Mouse (Mus musculus) ES-E14 (cell line): ENCODE measurements at regions not wholly inside any gene's neighbourhood (a gene's known extent, or its start where the extent isn't known, plus 50 kb on each side); places are given as distances from the start of the nearest gene placed in this dataset.
"Not testable (repeated sequence)": the region's sequence is repeated elsewhere in the genome, so short reads cannot be mapped to it uniquely, and the experiment has no call there.

ENCODE experiments used
- DNase-seq: peaks from one replicate; pipeline ENCODE4 v3.0.0-alpha.2; 2013; ENCODE audit warnings: low read depth, low spot score
- H3K27ac ChIP-seq: 2 replicates; pipeline ENCODE4 v1.5.1; 2012; ENCODE audit warnings: low read depth, mild to moderate bottlenecking, low read length, moderate library complexity, mixed read lengths; ENCODE audit not compliant: poor library complexity, insufficient read depth, severe bottlenecking
- H3K36me3 ChIP-seq: 2 replicates; pipeline ENCODE4 v1.6.1; 2012; ENCODE audit warnings: mild to moderate bottlenecking, low read length, moderate library complexity, mixed read lengths; ENCODE audit not compliant: control insufficient read depth, poor library complexity, insufficient read depth, severe bottlenecking
- H3K4me1 ChIP-seq, 2 experiments: fragments of 150-350 bp in 1 of 2; sonication (generic) in 1 of 2; 2 replicates each; pipeline ENCODE4 v1.6.1; 2012; ENCODE audit warnings: low read length in 2 of 2, mild to moderate bottlenecking in 1 of 2, mixed read lengths in 1 of 2; ENCODE audit not compliant: control insufficient read depth in 2 of 2, insufficient read depth in 2 of 2, poor library complexity in 1 of 2
- H3K4me3 ChIP-seq, 2 experiments: fragments of 150-350 bp in 1 of 2; sonication (generic) in 1 of 2; 2 replicates each; pipeline ENCODE4 v1.5.1; 2012; ENCODE audit warnings: low read length in 2 of 2, low read depth in 1 of 2, mild to moderate bottlenecking in 1 of 2, mixed read lengths in 1 of 2; ENCODE audit not compliant: insufficient read depth in 1 of 2, poor library complexity in 1 of 2, severe bottlenecking in 1 of 2
- H3K9ac ChIP-seq: 2 replicates; pipeline ENCODE4 v1.6.1; 2012; ENCODE audit warnings: low read depth, mild to moderate bottlenecking, low read length, mixed read lengths; ENCODE audit not compliant: poor library complexity, insufficient read depth, severe bottlenecking
- H3K9me3 ChIP-seq: fragments of 150-350 bp; sonication (generic); 2 replicates; pipeline ENCODE4 v1.6.1; 2012; ENCODE audit warnings: low read depth, mild to moderate bottlenecking, low read length; ENCODE audit not compliant: control insufficient read depth, insufficient read depth
- CHD2 ChIP-seq: IDR thresholded peaks from 2 replicates; pipeline ENCODE4 v1.6.1; 2014; ENCODE audit warnings: mild to moderate bottlenecking, low read depth, low read length, inconsistent platforms
- HCFC1 ChIP-seq: IDR thresholded peaks from 2 replicates; pipeline ENCODE4 v1.6.1; 2012; ENCODE audit warnings: low read length, inconsistent platforms, borderline replicate concordance; ENCODE audit not compliant: insufficient read depth
- MAFK ChIP-seq: IDR thresholded peaks from 2 replicates; pipeline ENCODE4 v1.6.1; 2014; ENCODE audit warnings: mild to moderate bottlenecking, low read depth, low read length, inconsistent platforms; ENCODE audit not compliant: insufficient read depth
- ZC3H11A ChIP-seq: IDR thresholded peaks from 2 replicates; pipeline ENCODE4 v1.6.1; 2012; ENCODE audit warnings: low read depth, mild to moderate bottlenecking, inconsistent platforms, low read length, borderline replicate concordance
- ZNF384 ChIP-seq: IDR thresholded peaks from 2 replicates; pipeline ENCODE4 v1.6.1; 2012; ENCODE audit warnings: low read depth, low read length, inconsistent platforms
- in situ Hi-C, 2 experiments: fragments of 600-800 bp; cut with MboI; formaldehyde crosslinking; loops; one replicate each; pipeline ENCODE4 v1.15.1; 2025; ENCODE audit warnings: low sequenced_read_pairs in 2 of 2, inconsistent platforms in 1 of 2; ENCODE audit not compliant: unreplicated experiment in 2 of 2

DNA sequence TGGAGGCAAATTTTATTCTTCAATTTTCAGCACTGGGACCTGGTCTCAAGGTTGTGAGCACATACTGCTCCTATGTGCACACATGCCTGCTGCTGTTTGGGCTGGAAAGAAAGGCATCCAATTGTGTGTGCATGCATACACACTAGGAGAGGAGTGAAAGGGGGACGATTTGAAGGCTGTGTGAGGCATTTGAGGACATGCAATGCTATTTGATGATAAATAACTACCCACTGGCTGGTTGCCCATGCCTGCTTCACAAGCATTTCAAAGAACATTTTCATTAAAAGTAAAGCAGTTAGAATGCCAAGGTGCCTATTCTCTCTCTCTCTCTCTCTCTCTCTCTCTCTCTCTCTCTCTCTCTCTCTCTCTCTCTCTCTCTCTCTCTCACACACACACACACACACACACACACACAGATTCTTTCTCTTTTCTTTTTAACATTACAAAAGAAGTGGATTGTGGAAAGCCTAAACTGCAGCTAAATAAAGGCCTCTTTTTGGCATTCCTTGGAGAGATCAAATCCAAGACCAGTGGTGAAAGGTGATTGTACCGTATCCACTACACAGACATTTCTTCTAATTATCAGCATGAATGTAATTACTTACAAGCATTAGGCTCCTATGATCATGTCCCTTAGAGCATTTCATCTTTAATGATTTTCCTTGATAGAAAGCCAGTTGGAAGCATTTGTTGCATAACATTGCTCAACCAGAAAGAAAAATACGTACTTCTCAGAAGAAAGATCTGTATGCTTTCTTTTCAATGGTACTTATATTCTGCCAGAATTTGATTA, 160.7 kb downstream of the Brms1l start:
- no peak for DNase-seq

DNA sequence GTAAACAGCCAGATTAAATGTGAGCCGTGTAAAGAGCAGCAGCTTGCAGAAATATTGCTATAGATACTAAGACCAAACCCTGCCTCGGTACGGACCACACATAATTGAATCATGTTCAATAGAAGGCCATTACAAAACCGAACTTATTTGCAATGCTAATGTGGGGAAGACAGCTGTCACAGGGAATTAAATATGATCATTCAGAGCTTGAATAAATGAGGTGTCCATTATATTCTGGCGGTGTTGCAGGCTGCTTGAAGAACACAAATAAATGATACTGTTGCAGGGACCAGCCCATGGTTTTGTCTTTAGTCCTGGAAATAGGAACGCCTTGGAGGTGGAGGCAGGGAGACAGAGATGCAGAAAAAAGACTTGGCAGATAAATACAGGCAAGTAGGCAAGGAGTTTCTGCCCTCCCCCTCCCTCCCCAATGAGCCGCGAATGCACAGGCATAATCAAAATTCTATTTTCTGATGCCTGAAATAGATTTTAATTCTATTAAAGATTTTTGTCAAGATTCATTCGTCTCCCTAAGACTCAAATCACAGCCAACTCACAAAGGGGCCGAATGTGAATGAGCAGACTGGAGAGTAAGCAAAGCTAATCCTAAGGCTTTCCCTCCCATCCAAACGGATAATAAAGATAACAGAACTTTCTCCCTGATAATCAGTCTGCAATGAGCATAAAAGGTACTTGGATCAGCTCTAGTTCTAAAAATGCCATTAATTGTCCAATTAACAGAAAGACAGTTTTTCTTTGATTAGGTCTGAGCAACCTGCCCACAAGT, 147.6 kb downstream of the Brms1l start:
- TF ChIP-seq ZC3H11A (no peak), MAFK (no peak), HCFC1 (no peak), ZNF384 (no peak), CHD2 (no peak)
- in situ Hi-C loops: no loop called here
- no peak overlapping the region for H3K27ac ChIP-seq
- no peak overlapping the region for H3K9ac ChIP-seq
- DNase-seq: no peak
- no peaks in the 10 kb centered on the region for H3K36me3 ChIP-seq
- no peaks in the 10 kb centered on the region for H3K4me1 ChIP-seq
- H3K9me3 ChIP-seq: no peaks in the 10 kb centered on the region
- H3K4me3 ChIP-seq: no peak overlapping the region

More for the DNA sequence above, 160.7 kb downstream of the Brms1l start:
- H3K9me3 ChIP-seq: no peaks in the 10 kb centered on the region
- no peaks in the 10 kb centered on the region for H3K4me1 ChIP-seq
- no peak for TF ChIP-seq ZC3H11A
- no peak for TF ChIP-seq HCFC1
- no peak for TF ChIP-seq MAFK
- no peak for TF ChIP-seq ZNF384
- TF ChIP-seq CHD2: no peak
- H3K9ac ChIP-seq: no peak overlapping the region
- in situ Hi-C loops: no loop called here
- H3K36me3 ChIP-seq: no peaks in the 10 kb centered on the region
- H3K4me3 ChIP-seq: no peak overlapping the region
- no peak overlapping the region for H3K27ac ChIP-seq

DNA sequence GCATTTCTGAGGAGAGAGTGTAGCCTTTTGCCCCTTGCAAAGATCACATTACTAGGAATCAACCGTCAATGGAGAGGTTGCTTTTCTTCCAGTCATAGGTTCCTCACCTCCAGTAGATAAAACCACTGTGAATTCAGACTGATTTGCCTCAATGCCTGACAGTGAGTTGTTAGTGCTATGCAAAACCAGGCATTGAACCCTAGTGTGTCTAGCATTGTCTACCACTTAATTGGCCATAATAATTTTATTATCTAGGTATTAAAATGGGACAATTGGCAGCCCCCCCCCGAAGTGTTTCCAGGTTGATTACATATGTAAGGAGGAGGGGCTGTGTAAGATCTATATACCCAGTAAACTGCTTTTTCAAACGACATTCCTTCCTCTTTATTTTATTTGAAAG, 147.0 kb downstream of the Brms1l start:
- H3K4me1 ChIP-seq: no peaks in the 10 kb centered on the region
- no peak overlapping the region for H3K4me3 ChIP-seq
- H3K27ac ChIP-seq: no peak overlapping the region
- in situ Hi-C loops: no loop called here
- no peak for DNase-seq
- TF ChIP-seq ZNF384 (no peak), HCFC1 (no peak), MAFK (no peak), CHD2 (no peak), ZC3H11A (no peak)
- H3K36me3 ChIP-seq: no peaks in the 10 kb centered on the region
- no peak overlapping the region for H3K9ac ChIP-seq
- H3K9me3 ChIP-seq: no peaks in the 10 kb centered on the region

DNA sequence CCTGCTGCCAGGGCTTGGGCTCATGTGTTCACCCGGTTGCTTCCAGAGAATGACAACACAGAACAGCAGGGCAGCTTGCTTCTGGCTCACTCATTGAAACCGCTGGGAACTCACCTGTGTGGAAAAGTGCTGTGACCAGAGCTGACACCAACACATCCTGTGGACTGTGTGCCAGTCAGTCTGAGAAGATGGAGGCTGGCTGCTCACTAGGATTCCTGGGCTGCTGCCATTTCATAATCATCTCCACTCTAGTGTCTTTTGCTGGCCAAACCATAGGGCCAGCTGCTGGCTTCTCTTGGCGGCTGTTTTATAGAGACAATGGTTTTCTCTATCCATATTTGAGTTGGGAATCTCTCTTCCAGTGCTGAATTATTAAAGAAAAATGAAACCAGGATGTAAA, 138.1 kb downstream of the Brms1l start:
- TF ChIP-seq ZNF384 (no peak), MAFK (no peak), CHD2 (no peak), HCFC1 (no peak), ZC3H11A (no peak)
- H3K27ac ChIP-seq: no peak overlapping the region
- H3K9me3 ChIP-seq: no peaks in the 10 kb centered on the region
- no peaks in the 10 kb centered on the region for H3K36me3 ChIP-seq
- no peak for DNase-seq
- H3K9ac ChIP-seq: no peak overlapping the region
- in situ Hi-C loops: no loop called here
- H3K4me1 ChIP-seq: no peaks in the 10 kb centered on the region
- H3K4me3 ChIP-seq: no peak overlapping the region

DNA sequence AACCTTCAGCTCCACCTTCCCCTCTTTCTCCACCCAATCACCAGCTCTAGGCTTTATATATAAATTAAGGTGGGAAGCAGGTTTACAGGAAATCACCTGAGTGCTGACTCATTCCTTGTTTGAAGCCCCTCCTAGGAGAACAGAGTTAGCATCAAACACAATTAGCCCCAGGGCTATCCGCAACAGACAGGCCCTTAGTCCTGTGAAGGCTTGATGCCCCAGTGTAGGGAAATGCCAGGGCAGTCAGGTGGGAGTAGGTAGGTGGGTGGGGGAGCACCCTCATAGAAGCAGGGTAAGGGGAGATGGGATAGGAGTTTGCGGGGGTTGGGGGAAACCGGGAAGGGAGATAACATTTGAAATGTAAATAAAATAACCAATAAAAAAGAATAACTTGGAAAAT, 123.2 kb downstream of the Brms1l start:
- H3K4me1 ChIP-seq, H3K4me3 ChIP-seq, H3K27ac ChIP-seq, H3K36me3 ChIP-seq, H3K9me3 ChIP-seq, in situ Hi-C loops, H3K9ac ChIP-seq, DNase-seq: not testable (repeated sequence)
